ENCODE assay signal across 11 mouse cellular contexts in the genomic region with DNA sequence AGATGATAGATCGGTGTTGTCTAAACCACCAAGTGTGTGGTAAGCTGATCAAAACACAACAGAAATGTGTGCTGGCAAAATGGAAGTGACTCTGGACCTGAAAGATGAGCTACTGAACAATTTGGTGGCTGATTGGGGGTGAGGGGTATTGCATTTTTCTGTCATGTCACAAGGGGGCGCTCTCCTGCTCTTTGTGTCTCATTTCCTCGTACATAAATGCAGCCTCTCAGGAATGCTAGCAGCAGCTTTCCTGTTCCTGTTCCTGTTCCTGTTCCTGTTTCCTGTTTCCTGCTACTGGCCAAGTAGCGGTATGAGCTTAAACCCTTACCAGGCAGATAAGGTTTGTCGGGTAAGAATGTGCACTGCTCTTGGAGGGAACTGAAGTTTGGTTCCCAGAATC.
DNase-seq lines count a peak whose midpoint lies in the region; ATAC-seq and TF ChIP-seq lines count a peak whose summit lies in the region.
"Had no signal": no experiment of that assay in that cellular context is flagged by ENCODE, and none has a peak within 500 bp of the region (broad histone marks: within the 10 kb centered on the region; RNA-seq: fewer than 3 reads in every experiment).

No protein-coding gene starts in this region.

- no peak for TF ChIP-seq POLR2A in CH12.LX (IDR thresholded peaks at IDR 0.05; ENCODE audit: low read depth, low read length)

- no peaks in the 10 kb centered on the region for H3K36me3 ChIP-seq in kidney, postnatal 0 days (ENCODE audit: insufficient read depth, low read length)
- no peaks in the 10 kb centered on the region for H3K36me3 ChIP-seq in CH12.LX (replicated peaks in 1 of 2; ENCODE audit: control insufficient read depth in 1 of 2, insufficient read depth in 1 of 2, low read length in 1 of 2)
- H3K36me3 ChIP-seq: hindbrain, embryonic 12.5 days had no signal

- no peak overlapping the region for H3K27ac ChIP-seq in kidney, postnatal 0 days
- no peak overlapping the region for H3K27ac ChIP-seq in CH12.LX (ENCODE audit: insufficient read depth, low read depth)
- H3K27ac ChIP-seq: hindbrain, embryonic 12.5 days had no signal

- peak; percentile 53 for TF ChIP-seq RAD21 in CH12.LX (IDR thresholded peaks at IDR 0.05; ENCODE audit: low read depth, low read length)

- no peaks in the 10 kb centered on the region for H3K9me3 ChIP-seq in kidney, postnatal 0 days (replicated peaks; ENCODE audit: low read length)
- H3K9me3 ChIP-seq in CH12.LX (replicated peaks; ENCODE audit: low read length): no peaks in the 10 kb centered on the region
- H3K9me3 ChIP-seq: hindbrain, embryonic 12.5 days; megakaryocyte, embryonic 14.5 days had no signal

- ATAC-seq in kidney, postnatal 0 days (replicated peaks; ENCODE audit: low FRiP score, low read depth): no peak
- 0 out of 2 replicates have a peak, but pooled peaks have one; percentile 47 for ATAC-seq in common myeloid progenitor, adult 5-6 weeks (replicated peaks; ENCODE audit: low read depth, poor library complexity, severe bottlenecking)
- no peak for ATAC-seq in activated CD4-positive, CD25-positive, alpha-beta regulatory T cell, adult 4 months

- H3K4me1 ChIP-seq in kidney, postnatal 0 days (replicated peaks; ENCODE audit: insufficient read depth, low read length): no peaks in the 10 kb centered on the region
- no peaks in the 10 kb centered on the region for H3K4me1 ChIP-seq in CH12.LX (ENCODE audit: control insufficient read depth in 1 of 2, insufficient read depth in 2 of 2)

- WGBS in kidney, postnatal 0 days: 55% methylated on average over 5 of the region's 5 CpGs

- H3K4me2 ChIP-seq in kidney, postnatal 0 days (ENCODE audit: low read length): no peak overlapping the region
- H3K4me2 ChIP-seq in CH12.LX (ENCODE audit: insufficient read depth, low read depth, poor library complexity, severe bottlenecking): peak overlapping the region; percentile 2; the same call in 1 of the 2 replicates
- H3K4me2 ChIP-seq: hindbrain, embryonic 12.5 days had no signal

- H3K27me3 ChIP-seq in kidney, postnatal 0 days (ENCODE audit: insufficient read depth, low read length): no peaks in the 10 kb centered on the region
- H3K27me3 ChIP-seq in CH12.LX (replicated peaks): peaks cover 58% of the 10 kb centered on the region

- in situ Hi-C loops in CH12.LX (cut with MboI; ENCODE audit: low pct_ligation_motif_present, low pct_unique_long_range_greater_than_20kb, low sequenced_read_pairs): no loop called here

- H3K9ac ChIP-seq in kidney, postnatal 0 days (ENCODE audit: low read depth, low read length): no peak overlapping the region
- no peak overlapping the region for H3K9ac ChIP-seq in CH12.LX (ENCODE audit: insufficient read depth, low read depth)
- H3K9ac ChIP-seq: hindbrain, embryonic 12.5 days had no signal

- TF ChIP-seq CTCF in kidney, postnatal 0 days (IDR thresholded peaks at IDR 0.05; ENCODE audit: low read depth): peak; percentile 52; the same call in 1 of the 2 replicates
- peak; percentile 75 to 80 for TF ChIP-seq CTCF in CH12.LX (conservative IDR thresholded peaks at IDR 0.05 in 1 of 2, IDR thresholded peaks at IDR 0.05 in 1 of 2; ENCODE audit: low read depth in 2 of 2, low read length in 2 of 2)

- dilution Hi-C loops in CH12.LX (cut with MboI; ENCODE audit: extremely low pct_ligation_motif_present, extremely low pct_unique_long_range_greater_than_20kb, low sequenced_read_pairs): no loop called here

- H3K79me2 ChIP-seq in CH12.LX (replicated peaks; ENCODE audit: control insufficient read depth, extremely low read depth, insufficient read depth, poor library complexity, severe bottlenecking): no peaks in the 10 kb centered on the region

- H3K4me3 ChIP-seq in kidney, postnatal 0 days (replicated peaks; ENCODE audit: low read depth, low read length): no peak overlapping the region
- no peak overlapping the region for H3K4me3 ChIP-seq in CH12.LX (replicated peaks in 1 of 3; ENCODE audit: low read depth in 2 of 3, low read length in 2 of 3, poor library complexity in 1 of 3)
- H3K4me3 ChIP-seq: hindbrain, embryonic 12.5 days; megakaryocyte, embryonic 14.5 days had no signal

- TF ChIP-seq EP300 in CH12.LX (IDR thresholded peaks at IDR 0.05; ENCODE audit: low read length): no peak

- DNase-seq in adrenal gland, postnatal 10 days: peak; percentile 31
- DNase-seq in adrenal gland, postnatal 4 days (ENCODE audit: low spot score in 2 of 2): no peak
- DNase-seq in kidney, postnatal 0 days (ENCODE audit: low spot score): peak; percentile 37
- no peak for DNase-seq in kidney, postnatal 14 days
- DNase-seq in CH12.LX (ENCODE audit: extremely low read depth): peak; percentile 45
- no peak for DNase-seq in spleen, adult 12 weeks (ENCODE audit: low spot score)
- DNase-seq: cerebellum, adult 11-12 months had no signal

TF ChIP-seq in CH12.LX, 34 proteins besides CTCF, POLR2A, EP300 and RAD21:
- no peak for TF ChIP-seq CHD2 (IDR thresholded peaks at IDR 0.05; ENCODE audit: low read length)
- 0 out of 2 replicates have a peak, but pooled peaks have one; percentile 12 for TF ChIP-seq NRF1 (IDR thresholded peaks at IDR 0.05; ENCODE audit: low read depth, low read length)
- 0 out of 2 replicates have a peak, but pooled peaks have one; percentile 35 for TF ChIP-seq IRF4 (IDR thresholded peaks at IDR 0.05; ENCODE audit: low read depth, low read length)
- no peak for TF ChIP-seq GABPA (IDR thresholded peaks at IDR 0.05; ENCODE audit: insufficient replicate concordance, low read depth, low read length)
- TF ChIP-seq HCFC1 (IDR thresholded peaks at IDR 0.05; ENCODE audit: low read depth, low read length): peak; percentile 57
- TF ChIP-seq ELF1 (IDR thresholded peaks at IDR 0.05; ENCODE audit: low read depth, low read length): peak; percentile 75
- TF ChIP-seq ZNF384 (IDR thresholded peaks at IDR 0.05; ENCODE audit: low read depth, low read length): no peak
- TF ChIP-seq SMC3 (IDR thresholded peaks at IDR 0.05; ENCODE audit: low read depth, low read length): peak; percentile 52

Comparison
In these comparisons a context has a peak if more than half of its experiments do, and no peak if none do; other contexts are left out.
1. DNase-seq: peak in adrenal gland, postnatal 10 days (single experiment), kidney, postnatal 0 days (single experiment) and CH12.LX (single experiment); none in adrenal gland, postnatal 4 days (0 of 2), kidney, postnatal 14 days (single experiment) and spleen, adult 12 weeks (single experiment).